Mouse (Mus musculus) liver, embryonic 11.5 days (tissue): ENCODE results near the gene Rab5c. TPM values are rescaled to one million over a fixed set of nuclear protein-coding genes. Genes with fewer than 3 reads are reported as not detected.

Experiments
- ATAC-seq: fragments of 200-750 bp; cut with Nextera tagmentation; replicated peaks from 2 replicates; pipeline ENCODE4 v1.8.0; 2017; ENCODE audit warnings: moderate number of reproducible peaks, mild to moderate bottlenecking, moderate TSS enrichment, moderate library complexity; ENCODE audit not compliant: low FRiP score
- DNase-seq: peaks from one replicate; pipeline ENCODE4 v3.0.0-alpha.2; 2017; ENCODE audit warnings: low spot score
- H3K27ac ChIP-seq: fragments of 300-500 bp; sonication (generic); 2 replicates; pipeline ENCODE4 v1.5.1; 2014; ENCODE audit warnings: mild to moderate bottlenecking, low read depth, low read length, control low read depth
- H3K27me3 ChIP-seq: fragments of 300-500 bp; sonication (generic); replicated peaks from 2 replicates; pipeline ENCODE4 v1.6.1; 2014; ENCODE audit warnings: low read length, mixed read lengths; ENCODE audit not compliant: control insufficient read depth, insufficient read depth
- H3K36me3 ChIP-seq: fragments of 300-500 bp; sonication (generic); 2 replicates; pipeline ENCODE4 v1.6.1; 2014; ENCODE audit warnings: mild to moderate bottlenecking, low read length, moderate library complexity, mixed read lengths; ENCODE audit not compliant: control insufficient read depth, insufficient read depth
- H3K4me1 ChIP-seq: fragments of 300-500 bp; sonication (generic); replicated peaks from 2 replicates; pipeline ENCODE4 v1.6.1; 2014; ENCODE audit warnings: low read length, mixed read lengths; ENCODE audit not compliant: control insufficient read depth, insufficient read depth
- H3K4me2 ChIP-seq: fragments of 300-500 bp; sonication (generic); 2 replicates; pipeline ENCODE4 v1.6.1; 2014; ENCODE audit warnings: mild to moderate bottlenecking, control low read depth, moderate library complexity
- H3K4me3 ChIP-seq: fragments of 300-500 bp; sonication (generic); 2 replicates; pipeline ENCODE4 v1.5.1; 2014; ENCODE audit warnings: low read depth, low read length, control low read depth
- H3K9ac ChIP-seq: fragments of 300-500 bp; sonication (generic); 2 replicates; pipeline ENCODE4 v1.6.1; 2014; ENCODE audit warnings: low read depth, low read length, control low read depth
- H3K9me3 ChIP-seq: fragments of 300-500 bp; sonication (generic); 2 replicates; pipeline ENCODE4 v1.6.1; 2016; ENCODE audit warnings: low read length, inconsistent platforms, mixed read lengths; ENCODE audit not compliant: control insufficient read depth
- WGBS: fragments of 180-500 bp; shearing (Covaris S2); extraction: QIAGEN DNeasy Blood & Tissue Kit; methylation state at CpG from one replicate; pipeline ENCODE4 v1.1.7; 2014; 5-methylcytosine and 5-hydroxymethylcytosine counted together
- polyA plus RNA-seq: library from polyadenylated mRNA; unstranded; fragments of >200 nt; fragmentation: Nextera tagmentation; extraction: Ambion mirVana; gene quantifications from 2 replicates; pipeline ENCODE4 v1.2.1, GENCODE M21; 2014

Gene Rab5c
- polyA plus RNA-seq, 1 experiment from 2014 or later, result 51.2 TPM

DNA sequence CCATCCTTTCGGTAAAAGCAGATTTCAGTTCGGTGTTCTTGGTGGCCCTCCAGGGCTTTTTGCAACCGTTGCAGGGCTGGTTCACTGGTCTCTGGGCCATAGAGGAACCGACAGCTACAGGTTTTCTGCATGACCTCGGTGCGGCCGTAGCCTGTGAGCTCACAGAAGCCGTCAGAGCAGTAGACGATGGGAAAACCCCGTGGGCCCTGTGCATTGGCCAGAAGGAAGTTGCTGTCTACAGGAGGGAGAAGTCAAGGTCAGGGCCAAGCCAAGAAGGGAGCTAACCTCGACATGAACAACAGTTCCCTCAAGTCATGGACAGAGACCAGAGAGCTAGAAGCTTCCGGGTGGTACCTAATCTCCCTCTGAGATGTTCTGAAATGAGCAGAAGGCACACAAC is 19.6 kb upstream of the Rab5c start:
- Histone ChIP-seq H3K4me3 (no peak overlapping the region), H3K4me2 (no peak overlapping the region), H3K4me1 (peaks cover 10% of the 10 kb centered on the region), H3K9me3 (no peaks in the 10 kb centered on the region), H3K27me3 (peaks cover 68% of the 10 kb centered on the region), H3K9ac (no peak overlapping the region), H3K36me3 (no peaks in the 10 kb centered on the region), H3K27ac (no peak overlapping the region)
- no peak for ATAC-seq
- 80% methylated on average over 12 of the region's 12 CpGs for WGBS
- no peak for DNase-seq

- H3K27me3 ChIP-seq, result peaks cover 73% of the 10 kb centered on the region
- H3K27ac ChIP-seq, result no peak overlapping the region
- no peak overlapping the region for H3K4me2 ChIP-seq
- peaks cover 10% of the 10 kb centered on the region for H3K4me1 ChIP-seq
- H3K36me3 ChIP-seq, result no peaks in the 10 kb centered on the region
- H3K4me3 ChIP-seq, result no peak overlapping the region
- no peak for DNase-seq
- WGBS, result 53% methylated on average over 6 of the region's 6 CpGs
- H3K9ac ChIP-seq, result no peak overlapping the region
- no peak for ATAC-seq
- no peaks in the 10 kb centered on the region for H3K9me3 ChIP-seq
Observed at GRCm38 (mm10) chr11:100756476-100756875, 18.5 kb upstream of the Rab5c start.

DNA sequence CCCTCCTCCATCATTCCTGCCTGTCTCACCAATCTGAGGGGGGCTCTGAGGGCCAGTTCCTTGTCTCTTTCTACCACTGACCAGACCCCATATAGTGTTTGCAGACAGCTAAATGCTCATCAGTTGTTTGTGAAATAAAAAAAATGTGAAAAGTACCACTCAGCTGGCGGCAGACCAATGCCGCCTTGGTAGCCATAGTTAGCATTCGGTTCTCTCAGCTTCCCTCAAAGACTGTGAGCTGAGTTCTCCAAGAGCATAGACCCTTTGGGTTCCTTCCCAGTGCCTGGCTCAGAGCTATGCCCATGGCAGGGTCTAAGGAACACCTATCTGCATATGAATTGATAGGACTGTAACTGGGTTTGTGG is 16.7 kb upstream of the Rab5c start:
- no peak overlapping the region for H3K27ac ChIP-seq
- no peak overlapping the region for H3K4me3 ChIP-seq
- 83% methylated on average over 3 of the region's 3 CpGs for WGBS
- DNase-seq (no peak), ATAC-seq (no peak)
- H3K4me1 ChIP-seq, result peaks cover 7% of the 10 kb centered on the region
- H3K9me3 ChIP-seq, result no peaks in the 10 kb centered on the region
- H3K27me3 ChIP-seq, result peaks cover 77% of the 10 kb centered on the region
- H3K36me3 ChIP-seq, result no peaks in the 10 kb centered on the region
- H3K9ac ChIP-seq, result no peak overlapping the region
- H3K4me2 ChIP-seq, result no peak overlapping the region

GRCm38 (mm10) chr11:100754021-100754692 is 16.1 kb upstream of the Rab5c start:
- Histone ChIP-seq H3K27ac (no peak overlapping the region), H3K9me3 (no peaks in the 10 kb centered on the region), H3K36me3 (no peaks in the 10 kb centered on the region), H3K4me1 (peaks cover 2% of the 10 kb centered on the region; the same call in 1 of the 2 replicates), H3K27me3 (peaks cover 77% of the 10 kb centered on the region), H3K4me3 (no peak overlapping the region), H3K4me2 (no peak overlapping the region), H3K9ac (no peak overlapping the region)
- ATAC-seq, result no peak
- WGBS, result 84% methylated on average over 11 of the region's 12 CpGs
- no peak for DNase-seq

GRCm38 (mm10) chr11:100752294-100752693 is 14.3 kb upstream of the Rab5c start:
- Histone ChIP-seq H3K4me2 (no peak overlapping the region), H3K4me3 (no peak overlapping the region), H3K9me3 (no peaks in the 10 kb centered on the region), H3K27ac (no peak overlapping the region), H3K4me1 (peaks cover 6% of the 10 kb centered on the region; the same call in 1 of the 2 replicates), H3K27me3 (peaks cover 70% of the 10 kb centered on the region), H3K36me3 (no peaks in the 10 kb centered on the region), H3K9ac (no peak overlapping the region)
- 44% methylated on average over 10 of the region's 10 CpGs for WGBS
- DNase-seq (no peak), ATAC-seq (no peak)

DNA sequence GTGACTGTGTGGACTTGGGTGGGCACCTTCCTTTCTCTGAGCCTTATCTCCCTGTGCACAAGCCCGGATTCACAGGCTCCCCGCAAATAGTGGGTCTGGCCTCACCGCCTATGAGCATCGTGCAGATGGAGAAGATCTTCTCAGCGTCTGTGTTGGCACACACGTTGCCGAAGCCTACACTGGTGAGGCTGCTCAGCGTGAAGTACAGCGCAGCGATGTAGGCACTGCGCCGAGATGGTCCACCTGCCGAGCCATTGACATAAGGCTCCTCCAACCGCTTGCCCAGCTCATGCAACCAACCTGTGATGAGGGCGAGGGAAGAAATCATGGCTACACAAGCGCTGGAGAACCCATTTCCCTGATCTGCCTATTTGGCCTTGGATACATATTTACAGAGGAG is 12.1 kb upstream of the Rab5c start:
- Histone ChIP-seq H3K36me3 (no peaks in the 10 kb centered on the region), H3K27ac (no peak overlapping the region), H3K4me1 (peaks cover 6% of the 10 kb centered on the region; the same call in 1 of the 2 replicates), H3K4me2 (no peak overlapping the region), H3K4me3 (no peak overlapping the region), H3K9ac (no peak overlapping the region), H3K27me3 (peaks cover 63% of the 10 kb centered on the region), H3K9me3 (no peaks in the 10 kb centered on the region)
- no peak for ATAC-seq
- no peak for DNase-seq
- WGBS, result 75% methylated on average over 16 of the region's 16 CpGs

DNA sequence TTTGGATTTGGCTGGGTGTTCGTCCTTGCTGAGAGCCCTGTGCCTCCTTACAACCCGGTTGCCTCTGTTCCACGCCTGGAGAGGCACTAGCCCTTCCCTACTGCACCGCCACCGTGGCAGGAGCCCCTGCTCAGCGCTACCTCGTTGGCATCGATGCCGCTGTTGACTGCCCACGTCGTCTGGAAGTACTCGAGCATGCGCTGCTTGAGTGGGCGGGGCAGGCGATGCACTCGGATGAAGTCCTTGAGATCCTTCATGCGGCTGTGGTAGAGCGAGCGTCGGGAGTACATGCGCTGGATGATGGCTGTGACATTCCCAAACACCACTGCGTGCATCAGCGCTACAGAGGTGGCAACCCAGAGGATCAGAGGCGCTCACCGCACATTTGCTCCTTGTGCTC is 11.5 kb upstream of the Rab5c start:
- no peaks in the 10 kb centered on the region for H3K9me3 ChIP-seq
- H3K9ac ChIP-seq, result no peak overlapping the region
- H3K4me3 ChIP-seq, result no peak overlapping the region
- ATAC-seq, result no peak
- H3K4me2 ChIP-seq, result no peak overlapping the region
- WGBS, result 30% methylated on average over 25 of the region's 25 CpGs
- DNase-seq, result no peak
- no peak overlapping the region for H3K27ac ChIP-seq
- H3K36me3 ChIP-seq, result no peaks in the 10 kb centered on the region
- peaks cover 6% of the 10 kb centered on the region; the same call in 1 of the 2 replicates for H3K4me1 ChIP-seq
- peaks cover 59% of the 10 kb centered on the region for H3K27me3 ChIP-seq

GRCm38 (mm10) chr11:100748620-100749019 is 10.6 kb upstream of the Rab5c start:
- H3K27me3 ChIP-seq, result peaks cover 51% of the 10 kb centered on the region
- no peak overlapping the region for H3K9ac ChIP-seq
- no peak for ATAC-seq
- H3K9me3 ChIP-seq, result no peaks in the 10 kb centered on the region
- H3K4me3 ChIP-seq, result no peak overlapping the region
- peaks cover 6% of the 10 kb centered on the region; the same call in 1 of the 2 replicates for H3K4me1 ChIP-seq
- H3K4me2 ChIP-seq, result no peak overlapping the region
- H3K27ac ChIP-seq, result no peak overlapping the region
- no peaks in the 10 kb centered on the region for H3K36me3 ChIP-seq
- 56% methylated on average over 4 of the region's 4 CpGs for WGBS
- no peak for DNase-seq

GRCm38 (mm10) chr11:100747114-100747513 is 9.1 kb upstream of the Rab5c start:
- 49% methylated on average over 5 of the region's 5 CpGs for WGBS

More at GRCm38 (mm10) chr11:100747114-100747513, 9.1 kb upstream of the Rab5c start:
- Histone ChIP-seq H3K36me3 (no peaks in the 10 kb centered on the region), H3K27ac (no peak overlapping the region), H3K4me1 (peaks cover 6% of the 10 kb centered on the region; the same call in 1 of the 2 replicates), H3K4me2 (no peak overlapping the region), H3K9me3 (no peaks in the 10 kb centered on the region), H3K9ac (no peak overlapping the region), H3K4me3 (no peak overlapping the region), H3K27me3 (peaks cover 41% of the 10 kb centered on the region)
- ATAC-seq (no peak), DNase-seq (no peak)
